Mouse (Mus musculus) kidney, postnatal 0 days (tissue): ENCODE results near the gene Krtap4-8. TPM values are rescaled to one million over a fixed set of nuclear protein-coding genes. Genes with fewer than 3 reads are reported as not detected.
"Not testable (repeated sequence)": the region's sequence is repeated elsewhere in the genome, so short reads cannot be mapped to it uniquely, and the experiment has no call there.

Experiments
- ATAC-seq: fragments of 200-750 bp; cut with Nextera tagmentation; replicated peaks from 2 replicates; pipeline ENCODE4 v1.8.0; 2017; ENCODE audit warnings: low read depth, moderate number of reproducible peaks, moderate TSS enrichment, moderate library complexity; ENCODE audit not compliant: low FRiP score
- DNase-seq: peaks from one replicate; pipeline ENCODE4 v3.0.0-alpha.2; 2016; ENCODE audit warnings: low spot score
- H3K27ac ChIP-seq: fragments of 300-500 bp; sonication (generic); 2 replicates; pipeline ENCODE4 v1.5.1; 2014; ENCODE audit warnings: mild to moderate bottlenecking
- H3K27me3 ChIP-seq: fragments of 300-500 bp; sonication (generic); 2 replicates; pipeline ENCODE4 v1.6.1; 2014; ENCODE audit warnings: low read length, mixed read lengths; ENCODE audit not compliant: insufficient read depth
- H3K36me3 ChIP-seq: fragments of 300-500 bp; sonication (generic); 2 replicates; pipeline ENCODE4 v1.6.1; 2014; ENCODE audit warnings: low read length, mixed read lengths; ENCODE audit not compliant: insufficient read depth
- H3K4me1 ChIP-seq: fragments of 300-500 bp; sonication (generic); replicated peaks from 2 replicates; pipeline ENCODE4 v1.6.1; 2014; ENCODE audit warnings: antibody characterized with exemption, low read length, mixed read lengths; ENCODE audit not compliant: insufficient read depth
- H3K4me2 ChIP-seq: fragments of 300-500 bp; sonication (generic); 2 replicates; pipeline ENCODE4 v1.6.1; 2014; ENCODE audit warnings: mild to moderate bottlenecking, low read length, moderate library complexity, mixed read lengths
- H3K4me3 ChIP-seq: fragments of 300-500 bp; sonication (generic); replicated peaks from 2 replicates; pipeline ENCODE4 v1.5.1; 2014; ENCODE audit warnings: low read depth, low read length
- H3K9ac ChIP-seq: fragments of 300-500 bp; sonication (generic); 2 replicates; pipeline ENCODE4 v1.6.1; 2014; ENCODE audit warnings: low read depth, low read length
- H3K9me3 ChIP-seq: fragments of 300-500 bp; sonication (generic); replicated peaks from 2 replicates; pipeline ENCODE4 v1.6.1; 2016; ENCODE audit warnings: low read length, inconsistent platforms, mixed read lengths
- CTCF ChIP-seq: IDR thresholded peaks from 2 replicates; pipeline ENCODE4 v1.5.1; 2016; ENCODE audit warnings: antibody characterized with exemption, low read depth, mild to moderate bottlenecking, moderate library complexity
- WGBS: fragments of 180-500 bp; shearing (Covaris S2); extraction: QIAGEN DNeasy Blood & Tissue Kit; methylation state at CpG from one replicate; pipeline ENCODE4 v1.1.7; 2014; 5-methylcytosine and 5-hydroxymethylcytosine counted together
- polyA plus RNA-seq: library from polyadenylated mRNA; unstranded; fragments of >200 nt; fragmentation: Nextera tagmentation; extraction: Ambion mirVana; gene quantifications from 2 replicates; pipeline ENCODE4 v1.2.1, GENCODE M21; 2015

The Krtap4-8 gene
- polyA plus RNA-seq, 1 experiment from 2014 or later, result not detected

DNA sequence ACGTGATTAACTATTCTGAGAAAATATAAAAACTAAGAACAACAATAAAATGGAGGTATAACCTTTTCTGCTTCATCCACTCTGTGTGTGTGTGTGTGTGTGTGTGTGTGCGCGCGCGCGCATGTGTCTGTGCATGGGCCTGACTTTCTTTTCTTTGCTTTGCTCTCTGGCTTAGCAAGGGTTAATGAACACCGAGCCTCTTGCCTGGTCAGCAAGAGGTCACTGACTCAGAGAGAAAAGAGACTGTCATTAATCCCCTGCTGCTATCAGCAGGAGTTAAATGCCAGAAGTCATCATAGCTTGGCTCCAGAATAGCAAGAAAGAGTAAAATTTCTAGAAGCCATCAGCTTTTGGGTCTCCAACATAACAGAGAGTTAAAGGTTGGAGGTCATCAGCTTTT is 2.1 kb downstream of the Krtap4-8 start:
- ATAC-seq (no peak), DNase-seq (no peak)
- Histone ChIP-seq H3K4me2 (no peak overlapping the region), H3K4me1 (no peaks in the 10 kb centered on the region), H3K27me3 (no peaks in the 10 kb centered on the region), H3K9ac (no peak overlapping the region), H3K4me3 (no peak overlapping the region), H3K9me3 (no peaks in the 10 kb centered on the region), H3K36me3 (no peaks in the 10 kb centered on the region), H3K27ac (no peak overlapping the region)
- WGBS, result 65% methylated on average over 7 of the region's 7 CpGs
- TF ChIP-seq CTCF, result no peak

DNA sequence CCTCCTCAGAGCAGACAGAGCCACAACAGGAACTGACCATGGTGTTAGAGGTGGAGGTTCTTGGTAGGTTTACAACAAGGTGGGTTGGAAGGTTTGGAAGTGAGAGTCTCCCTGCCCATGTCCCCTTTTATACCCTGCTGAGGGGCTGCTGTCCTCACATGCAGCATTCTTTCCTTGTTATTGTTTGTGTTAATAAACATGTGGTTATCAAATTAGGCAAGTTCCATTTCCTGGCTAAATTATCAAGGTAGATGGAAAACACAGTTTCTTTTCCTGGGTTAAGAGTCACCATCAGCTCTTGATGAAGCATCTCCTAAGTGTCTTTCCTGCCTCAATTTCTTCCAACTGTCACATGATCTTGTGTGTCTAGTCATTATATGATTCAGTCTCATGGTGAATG is 7.7 kb downstream of the Krtap4-8 start, which contains the start of gene Gm11595:
Gene Gm11595, minus strand, starts transcription at position 101 of the 400 bp plus-strand sequence.
- DNase-seq, H3K9me3 ChIP-seq, H3K27ac ChIP-seq, H3K36me3 ChIP-seq, H3K9ac ChIP-seq, H3K4me2 ChIP-seq, H3K4me3 ChIP-seq, H3K27me3 ChIP-seq, ATAC-seq, H3K4me1 ChIP-seq: not testable (repeated sequence)

DNA sequence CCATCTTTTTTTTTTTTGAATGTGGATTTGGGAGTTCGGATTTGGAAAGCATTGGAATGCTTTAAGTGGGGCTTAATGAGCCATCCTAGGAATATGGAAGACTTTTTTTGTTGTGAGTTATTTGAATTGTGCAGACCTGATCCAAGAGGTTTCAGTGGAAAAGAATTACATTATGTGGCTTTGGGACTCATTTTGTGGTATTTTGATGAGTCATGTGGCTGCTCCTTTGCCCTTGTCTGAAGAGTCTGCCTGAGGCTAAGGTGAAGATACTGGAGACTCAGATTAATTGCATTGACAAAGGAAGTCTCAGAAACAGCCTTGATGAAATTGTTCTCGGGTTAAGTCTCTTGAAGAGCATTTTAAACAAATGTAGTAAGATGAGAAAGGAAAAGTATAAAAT is 12.1 kb downstream of the Krtap4-8 start:
- H3K9ac ChIP-seq, result no peak overlapping the region
- H3K27ac ChIP-seq, result no peak overlapping the region
- DNase-seq (no peak), ATAC-seq (no peak)
- no peak for TF ChIP-seq CTCF
- H3K36me3 ChIP-seq, result no peaks in the 10 kb centered on the region
- WGBS, result 67% methylated on average over 2 of the region's 2 CpGs
- H3K4me1 ChIP-seq, result no peaks in the 10 kb centered on the region
- no peaks in the 10 kb centered on the region for H3K9me3 ChIP-seq
- no peaks in the 10 kb centered on the region for H3K27me3 ChIP-seq
- H3K4me2 ChIP-seq, result no peak overlapping the region
- no peak overlapping the region for H3K4me3 ChIP-seq

DNA sequence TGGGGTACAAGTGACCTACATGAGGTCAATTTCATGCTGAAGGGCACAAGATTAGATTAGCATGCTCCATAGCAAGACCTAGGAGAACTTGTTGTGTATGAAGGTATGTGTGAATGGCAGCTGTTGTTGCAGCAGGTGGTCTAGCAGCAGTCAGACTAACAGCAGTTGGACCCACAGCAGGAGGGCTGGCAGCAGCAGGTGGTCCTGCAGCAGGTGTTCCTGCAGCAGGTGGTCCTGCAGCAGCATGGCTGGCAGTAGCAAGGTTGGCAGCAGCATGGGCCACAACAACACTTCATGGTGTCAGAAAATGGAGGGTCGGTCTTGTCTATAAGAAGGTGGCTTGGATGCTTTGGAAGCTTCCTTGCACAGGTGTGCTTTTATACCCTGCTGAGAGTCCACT is 21.6 kb downstream of the Krtap4-8 start:
- Histone ChIP-seq H3K4me3 (no peak overlapping the region), H3K27me3 (no peaks in the 10 kb centered on the region), H3K9me3 (no peaks in the 10 kb centered on the region), H3K9ac (no peak overlapping the region), H3K36me3 (no peaks in the 10 kb centered on the region), H3K27ac (no peak overlapping the region), H3K4me2 (no peak overlapping the region), H3K4me1 (no peaks in the 10 kb centered on the region)
- ATAC-seq (no peak), DNase-seq (no peak)
- 87% methylated on average over 1 of the region's 1 CpGs for WGBS
- TF ChIP-seq CTCF, result no peak

DNA sequence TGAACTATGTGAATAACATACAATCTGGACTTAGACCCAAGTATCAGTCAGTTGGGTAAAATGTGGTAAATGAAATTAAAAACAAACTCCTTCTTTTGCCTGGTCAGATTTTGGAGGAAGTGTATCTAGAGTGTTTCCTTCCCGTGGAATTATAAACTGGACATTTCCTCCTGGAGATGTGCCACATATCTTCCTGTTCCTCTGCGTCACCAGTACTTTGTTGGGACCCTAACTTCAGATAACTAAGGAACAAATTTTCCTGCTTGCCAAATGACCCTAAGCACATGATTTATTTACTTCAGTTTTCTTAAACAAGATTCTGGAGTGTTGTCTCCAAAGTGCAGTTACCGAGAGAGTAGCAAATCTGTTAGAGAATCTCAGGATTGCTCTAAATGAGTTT is 36.5 kb downstream of the Krtap4-8 start:
- Histone ChIP-seq H3K27ac (no peak overlapping the region), H3K9me3 (no peaks in the 10 kb centered on the region), H3K9ac (no peak overlapping the region), H3K36me3 (no peaks in the 10 kb centered on the region), H3K4me1 (no peaks in the 10 kb centered on the region), H3K4me2 (no peak overlapping the region), H3K27me3 (no peaks in the 10 kb centered on the region), H3K4me3 (no peak overlapping the region)
- 61% methylated on average over 3 of the region's 3 CpGs for WGBS
- no peak for TF ChIP-seq CTCF
- ATAC-seq (no peak), DNase-seq (peak; percentile 24)

DNA sequence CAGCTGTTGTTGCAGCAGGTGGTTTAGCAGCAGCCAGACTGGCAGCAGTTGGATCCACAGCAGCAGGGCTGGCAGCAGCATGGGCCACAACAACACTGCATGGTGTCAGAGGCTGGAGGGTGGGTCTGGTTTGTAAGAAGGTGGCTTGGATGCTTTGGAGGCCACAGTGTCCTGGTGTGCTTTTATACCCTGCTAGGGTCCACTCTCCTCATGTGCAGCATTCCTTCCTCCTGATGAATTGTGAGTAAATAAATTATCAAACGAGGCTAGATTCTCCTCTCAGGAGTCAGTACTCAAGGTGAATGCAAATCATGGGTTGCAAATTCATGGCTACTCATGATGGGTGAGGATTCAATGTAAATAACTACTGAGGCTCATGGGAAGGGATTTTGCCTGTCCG is 46.3 kb downstream of the Krtap4-8 start, which contains the start of gene Gm14180:
Gene Gm14180, minus strand, starts transcription at position 101 of the 400 bp plus-strand sequence.
- no peak within 1 kb of the TSS for H3K9ac ChIP-seq
- no peak within 1 kb of the TSS for H3K4me3 ChIP-seq
- WGBS, result 67% methylated on average over 2 of the region's 2 CpGs
- no peaks in the 10 kb centered on the region for H3K36me3 ChIP-seq
- no peak within 1 kb of the TSS for H3K4me2 ChIP-seq
- no peaks in the 10 kb centered on the region for H3K9me3 ChIP-seq
- no peaks in the 10 kb centered on the region for H3K4me1 ChIP-seq
- TF ChIP-seq CTCF, result no peak
- H3K27ac ChIP-seq, result no peak within 1 kb of the TSS
- H3K27me3 ChIP-seq, result no peaks in the 10 kb centered on the region
- DNase-seq (no peak), ATAC-seq (no peak)

Other genes starting within 250 kb of the Krtap4-8 start
- gene Krt40, start 237.5 kb downstream of the Krtap4-8 start, polyA plus RNA-seq, result not detected in 2 replicates
- not detected in 2 replicates for gene Krtap3-3, start 229.8 kb downstream of the Krtap4-8 start, polyA plus RNA-seq
- not detected in 2 replicates for gene Krtap3-2, start 223.9 kb downstream of the Krtap4-8 start, polyA plus RNA-seq
- not detected in 2 replicates for gene Gm11939, start 221.2 kb downstream of the Krtap4-8 start, polyA plus RNA-seq
- gene Krtap3-1, start 214.1 kb downstream of the Krtap4-8 start, polyA plus RNA-seq, result not detected in 2 replicates
- not detected in 2 replicates for gene Krtap1-5, start 199.7 kb downstream of the Krtap4-8 start, polyA plus RNA-seq
- gene Krtap1-4, start 197.1 kb downstream of the Krtap4-8 start, polyA plus RNA-seq, result not detected in 2 replicates
- gene Krtap1-3, start 189.4 kb downstream of the Krtap4-8 start, polyA plus RNA-seq, result not detected in 2 replicates
- gene Krtap9-3, start 182.6 kb downstream of the Krtap4-8 start, polyA plus RNA-seq, result not detected in 2 replicates
- gene Gm11938, start 177.4 kb downstream of the Krtap4-8 start, polyA plus RNA-seq, result not detected in 2 replicates
- gene Gm11937, start 170.5 kb downstream of the Krtap4-8 start, polyA plus RNA-seq, result not detected in 2 replicates
- not detected in 2 replicates for gene Krtap2-4, start 165.9 kb downstream of the Krtap4-8 start, polyA plus RNA-seq
- not detected in 2 replicates for gene Gm11562, start 160.3 kb downstream of the Krtap4-8 start, polyA plus RNA-seq
- gene Krtap4-1, start 152.5 kb downstream of the Krtap4-8 start, polyA plus RNA-seq, result not detected in 2 replicates
- gene Krtap4-2, start 145.6 kb downstream of the Krtap4-8 start, polyA plus RNA-seq, result not detected in 2 replicates
- not detected in 2 replicates for gene Krtap4-7, start 136.6 kb downstream of the Krtap4-8 start, polyA plus RNA-seq
- gene Gm11555, start 130.5 kb downstream of the Krtap4-8 start, polyA plus RNA-seq, result not detected in 2 replicates
- not detected in 2 replicates for gene Gm11563, start 121.7 kb downstream of the Krtap4-8 start, polyA plus RNA-seq
- gene Krtap4-6, start 114.7 kb downstream of the Krtap4-8 start, polyA plus RNA-seq, result not detected in 2 replicates
- not detected in 2 replicates for gene Gm14190, start 90.0 kb downstream of the Krtap4-8 start, polyA plus RNA-seq
- not detected in 2 replicates for gene Gm14180, start 46.4 kb downstream of the Krtap4-8 start, polyA plus RNA-seq
- not detected in 2 replicates for gene Gm11595, start 7.8 kb downstream of the Krtap4-8 start, polyA plus RNA-seq
- gene Krtap4-9, start 4.5 kb upstream of the Krtap4-8 start, polyA plus RNA-seq, result not detected in 2 replicates
- not detected in 2 replicates for gene Gm11596, start 12.8 kb upstream of the Krtap4-8 start, polyA plus RNA-seq
- gene Gm11569, start 18.2 kb upstream of the Krtap4-8 start, polyA plus RNA-seq, result not detected in 2 replicates
- not detected in 2 replicates for gene Gm11554, start 23.7 kb upstream of the Krtap4-8 start, polyA plus RNA-seq
- not detected in 2 replicates for gene Krtap4-13, start 29.2 kb upstream of the Krtap4-8 start, polyA plus RNA-seq
- gene Gm11564, start 35.0 kb upstream of the Krtap4-8 start, polyA plus RNA-seq, result not detected in 2 replicates
- not detected in 2 replicates for gene 2300003K06Rik, start 57.4 kb upstream of the Krtap4-8 start, polyA plus RNA-seq
- gene Krtap4-16, start 70.9 kb upstream of the Krtap4-8 start, polyA plus RNA-seq, result not detected in 2 replicates
- not detected in 2 replicates for gene Gm11568, start 77.2 kb upstream of the Krtap4-8 start, polyA plus RNA-seq
- not detected in 2 replicates for gene Gm11559, start 83.8 kb upstream of the Krtap4-8 start, polyA plus RNA-seq
- gene Krtap9-1, start 92.7 kb upstream of the Krtap4-8 start, polyA plus RNA-seq, result not detected in 2 replicates
- not detected in 2 replicates for gene Gm11567, start 98.5 kb upstream of the Krtap4-8 start, polyA plus RNA-seq
- not detected in 2 replicates for gene Krtap31-1, start 127.2 kb upstream of the Krtap4-8 start, polyA plus RNA-seq
- gene Gm11565, start 134.0 kb upstream of the Krtap4-8 start, polyA plus RNA-seq, result not detected in 2 replicates
- not detected in 2 replicates for gene Krtap31-2, start 155.6 kb upstream of the Krtap4-8 start, polyA plus RNA-seq
- gene Krtap9-5, start 167.8 kb upstream of the Krtap4-8 start, polyA plus RNA-seq, result not detected in 2 replicates
- gene Krtap29-1, start 198.3 kb upstream of the Krtap4-8 start, polyA plus RNA-seq, result not detected in 2 replicates
- gene Krtap16-1, start 205.9 kb upstream of the Krtap4-8 start, polyA plus RNA-seq, result not detected in 2 replicates
- not detected in 2 replicates for gene Krtap17-1, start 213.3 kb upstream of the Krtap4-8 start, polyA plus RNA-seq
- gene Krt33a, start 235.5 kb upstream of the Krtap4-8 start, polyA plus RNA-seq, result not detected in 2 replicates
- gene Krt33b, start 249.2 kb upstream of the Krtap4-8 start, polyA plus RNA-seq, result not detected in 2 replicates